Mouse (Mus musculus) Muller cell, postnatal 12 days (primary cell): ENCODE measurements around the gene Olfr1052.
"Not testable (repeated sequence)": the region's sequence is repeated elsewhere in the genome, so short reads cannot be mapped to it uniquely, and the experiment has no call there.

Experiments used
- DNase-seq: peaks from one replicate; pipeline ENCODE4 v3.0.0-alpha.2; 2015; ENCODE audit errors: inconsistent ontology term

Olfr1052 gene

DNA sequence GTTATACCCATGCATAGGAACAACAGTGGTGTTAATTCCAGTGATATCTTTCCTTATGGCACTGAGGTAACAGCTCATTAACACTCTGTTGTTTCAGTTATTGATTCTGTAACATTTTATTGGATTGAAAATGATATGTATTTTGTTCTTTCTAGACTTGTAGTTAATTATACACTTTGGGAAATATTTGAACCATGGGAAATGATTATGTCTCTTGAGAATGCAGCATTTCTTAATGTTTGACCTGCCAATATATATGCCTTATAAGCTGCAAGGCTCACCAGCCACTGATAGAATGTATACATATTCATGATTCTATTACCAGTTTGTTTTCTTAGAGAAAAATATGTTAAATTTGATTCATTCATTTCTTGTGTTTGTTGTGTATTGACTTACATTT, at the start of gene Olfr1052:
Gene Olfr1052, plus strand, starts transcription at position 301 of the 400 bp plus-strand sequence.
- DNase-seq, result no peak

DNA sequence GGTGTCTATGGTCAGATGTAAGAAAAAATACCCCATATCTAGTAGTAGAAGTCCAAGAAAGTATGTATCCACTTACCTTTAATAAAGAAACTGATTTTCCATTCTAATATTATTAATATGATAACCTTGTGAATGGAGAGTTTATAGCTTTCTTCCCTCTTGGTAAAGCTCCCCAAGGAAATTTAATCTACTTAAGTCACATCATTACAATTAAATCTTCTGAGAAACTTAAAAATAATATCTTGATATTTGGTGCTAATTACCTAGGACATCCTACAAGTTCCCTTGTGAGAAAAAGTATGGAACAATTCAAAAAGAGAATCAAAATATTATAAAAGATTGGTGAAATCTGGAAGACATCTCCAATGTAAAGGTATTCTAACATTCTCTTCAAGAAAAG, 34.0 kb upstream of the Olfr1052 start, which contains the start of gene Olfr1049:
Gene Olfr1049, minus strand, starts transcription at position 101 of the 400 bp plus-strand sequence.
- DNase-seq, result not testable (repeated sequence)

DNA sequence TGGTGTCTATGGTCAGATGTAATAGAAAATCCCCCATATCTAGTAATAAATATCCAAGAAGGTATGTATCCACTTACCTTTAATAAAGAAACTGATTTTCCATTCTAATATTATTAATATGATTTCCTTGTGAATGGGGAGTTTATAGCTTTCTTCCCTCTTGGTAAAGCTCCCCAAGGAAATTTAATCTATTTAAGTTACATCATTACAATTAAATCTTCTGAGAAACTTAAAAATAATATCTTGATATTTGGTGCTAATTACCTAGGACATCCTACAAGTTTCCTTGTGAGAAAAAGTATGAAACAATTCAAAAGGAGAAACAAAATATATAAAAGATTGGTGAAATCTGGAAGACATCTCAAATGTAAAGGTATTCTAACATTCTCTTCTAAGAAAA, 13.3 kb upstream of the Olfr1052 start, which contains the start of gene Olfr1051:
Gene Olfr1051, minus strand, starts transcription at position 101 of the 400 bp plus-strand sequence.
- not testable (repeated sequence) for DNase-seq

DNA sequence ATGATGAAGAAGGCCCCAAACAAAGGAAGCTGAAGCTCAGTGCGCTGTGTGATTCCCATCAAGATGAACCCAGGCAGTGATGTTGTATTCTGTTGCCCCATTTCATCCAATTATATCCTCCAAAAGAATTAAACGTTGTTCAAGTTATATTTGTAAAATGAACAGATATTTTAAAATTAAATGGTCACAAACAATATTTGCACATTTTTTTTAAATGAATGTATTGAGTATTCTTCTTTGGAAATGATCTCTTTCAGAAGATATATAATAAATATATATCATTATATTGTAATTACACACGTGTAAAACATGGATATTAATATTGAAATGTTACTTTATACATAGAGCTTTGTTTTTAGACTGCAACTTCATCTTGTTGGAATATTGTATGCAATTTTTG, 22.9 kb downstream of the Olfr1052 start, which contains the start of gene Olfr1053:
Gene Olfr1053, minus strand, starts transcription at position 101 of the 400 bp plus-strand sequence.
- DNase-seq, result no peak

DNA sequence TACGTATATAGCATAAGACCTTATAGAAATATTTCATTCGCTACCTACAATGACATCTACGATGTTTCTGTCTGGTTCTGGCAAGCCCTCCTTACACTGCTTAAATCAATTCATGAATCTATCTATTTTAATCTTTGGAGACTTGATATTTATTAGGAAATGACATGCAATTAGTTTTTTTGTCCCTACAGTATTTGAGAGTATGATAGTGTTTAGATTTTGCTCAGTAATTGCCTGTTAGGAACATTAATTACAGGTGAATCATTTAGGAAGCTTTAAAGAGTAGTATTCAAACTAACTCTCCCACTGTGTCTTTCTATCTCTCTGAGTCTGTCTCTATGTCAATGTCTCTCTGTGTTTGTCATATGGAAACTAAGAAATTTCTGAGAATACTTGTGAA, 43.1 kb downstream of the Olfr1052 start, which contains the start of gene Olfr1054:
Gene Olfr1054, minus strand, starts transcription at position 101 of the 400 bp plus-strand sequence.
- DNase-seq, result no peak
